Mouse (Mus musculus): ENCODE data around the gene Dusp7. TPM values are rescaled to one million over a fixed set of nuclear protein-coding genes. Genes with fewer than 3 reads are reported as not detected.

Gene Dusp7
- total RNA-seq, 2 experiments from 2014 or later = 16.4 to 24.1 TPM

DNA sequence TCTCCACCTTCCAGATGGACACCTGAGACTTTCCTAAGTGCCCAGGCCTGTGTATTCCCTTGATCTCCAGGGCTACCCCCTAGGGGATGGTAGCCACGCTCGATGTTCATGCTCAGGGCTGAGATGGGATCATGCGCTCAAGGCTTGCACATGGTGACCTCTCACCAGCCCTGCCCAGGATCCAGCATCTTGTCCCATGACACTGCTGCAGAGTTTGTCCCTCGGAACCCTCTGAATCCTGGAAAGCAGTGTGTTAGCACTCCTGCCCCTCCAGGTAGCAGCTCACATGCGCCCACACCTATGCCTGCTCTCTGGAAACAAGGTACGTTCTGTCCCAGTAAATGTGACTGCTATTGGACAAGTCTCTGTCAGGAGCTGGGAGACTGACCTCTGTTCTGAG lies 13.6 kb upstream of the Dusp7 start:
- DNase-seq = peak in 1 of 2 experiments; percentile 45

GRCm38 (mm10) chr9:106355217-106355974 lies 13.0 kb upstream of the Dusp7 start:
- no peak for DNase-seq

DNA sequence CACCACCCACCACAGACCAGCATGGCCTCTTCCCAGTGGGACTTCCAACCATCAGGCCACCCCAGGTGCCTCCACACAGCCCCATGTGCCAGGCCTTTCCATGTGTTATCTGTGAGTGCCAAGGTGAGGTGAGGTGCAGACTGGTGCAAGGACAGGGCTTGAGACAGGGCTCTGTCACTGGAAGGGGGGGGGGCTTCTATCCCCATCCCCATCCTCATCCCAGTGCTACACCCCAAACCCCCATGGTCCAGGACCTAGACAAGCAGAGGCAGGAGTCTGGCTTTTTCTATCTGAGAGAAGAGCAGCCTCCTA lies 12.5 kb upstream of the Dusp7 start:
- no peak for DNase-seq

- DNase-seq = peak in 1 of 2 experiments; percentile 38
These were observed 12.0 kb upstream of the Dusp7 start for GRCm38 (mm10) chr9:106356323-106356844.

DNA sequence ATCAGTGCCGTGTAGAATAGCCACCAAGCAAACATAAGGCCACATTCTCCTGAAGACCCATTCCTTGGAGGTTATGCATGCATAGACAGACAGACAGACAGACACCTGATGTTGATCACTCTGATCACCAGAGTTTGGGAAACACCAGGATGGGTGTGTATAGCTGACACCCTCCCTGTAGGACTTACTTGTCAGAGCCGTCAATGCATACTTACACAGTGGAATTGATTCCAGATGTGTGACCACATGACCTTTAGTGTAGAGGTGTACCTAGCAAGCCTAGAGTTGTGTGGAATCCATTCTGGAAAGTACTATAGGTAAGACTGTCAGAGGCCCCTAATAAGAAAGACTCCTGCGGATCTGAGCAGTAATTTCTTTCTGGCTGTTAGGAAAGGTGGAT lies 11.3 kb upstream of the Dusp7 start:
- DNase-seq = no peak

DNA sequence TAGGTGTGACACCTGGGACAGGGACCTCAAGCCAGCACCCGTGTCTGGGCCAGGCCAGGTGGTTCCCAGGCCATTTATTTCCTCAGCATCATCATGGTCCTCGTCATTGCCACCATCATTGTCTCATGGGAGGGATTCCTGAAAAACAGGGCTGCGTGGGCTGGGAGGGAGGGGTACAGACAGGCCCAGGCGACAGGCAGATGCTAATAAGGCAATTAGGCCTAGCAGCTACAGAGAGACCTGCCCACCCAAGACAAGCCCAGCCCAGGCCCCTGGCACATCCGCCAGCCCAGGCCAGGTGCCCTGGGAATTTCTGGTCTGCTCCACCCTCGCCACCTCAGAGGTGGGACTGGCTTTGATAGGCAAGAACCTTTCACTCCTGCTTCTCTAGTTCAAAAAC lies 9.1 kb upstream of the Dusp7 start:
- DNase-seq = no peak

DNA sequence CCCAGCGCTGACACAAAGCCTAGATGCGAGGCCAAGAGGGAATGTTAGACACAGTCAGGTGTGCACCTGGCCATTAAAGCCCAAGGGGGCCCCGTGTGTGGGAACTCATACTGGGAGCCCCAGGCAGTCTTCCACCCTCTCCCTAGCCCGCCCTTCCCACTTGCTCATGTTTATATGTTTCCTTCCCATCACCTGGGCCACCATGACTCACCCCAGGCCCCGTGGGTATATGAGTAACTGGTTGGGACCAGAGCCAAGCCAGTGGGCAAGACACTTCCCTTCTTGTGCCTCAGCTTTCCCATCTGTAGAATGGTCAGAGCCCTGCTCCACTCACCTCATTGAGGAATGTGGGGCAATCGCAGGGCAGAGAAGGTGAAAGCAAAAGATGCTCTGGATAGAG lies 7.3 kb upstream of the Dusp7 start:
- DNase-seq = no peak

- DNase-seq = no peak
These were observed 3.1 kb upstream of the Dusp7 start for GRCm38 (mm10) chr9:106365333-106365732.

DNA sequence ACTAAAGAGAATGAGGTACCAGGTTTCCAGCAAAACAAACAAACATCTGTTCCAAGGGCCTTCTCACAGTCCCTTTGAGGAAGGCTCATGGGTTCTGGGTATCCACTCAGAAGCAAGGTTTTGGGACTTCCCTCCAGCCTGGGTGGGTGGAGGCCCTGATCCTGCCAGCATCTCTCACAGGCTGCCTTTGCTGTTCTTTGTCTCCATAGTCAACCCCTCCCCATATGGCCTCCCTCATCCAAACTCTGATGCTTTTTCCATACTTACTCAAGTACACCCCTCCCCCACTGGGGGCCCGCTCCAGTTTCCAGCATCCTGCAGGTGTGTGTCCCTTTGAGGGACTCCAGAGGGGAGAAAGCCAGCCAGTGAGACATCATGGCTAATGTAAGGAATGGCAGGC lies 2.2 kb upstream of the Dusp7 start:
- DNase-seq = no peak

DNA sequence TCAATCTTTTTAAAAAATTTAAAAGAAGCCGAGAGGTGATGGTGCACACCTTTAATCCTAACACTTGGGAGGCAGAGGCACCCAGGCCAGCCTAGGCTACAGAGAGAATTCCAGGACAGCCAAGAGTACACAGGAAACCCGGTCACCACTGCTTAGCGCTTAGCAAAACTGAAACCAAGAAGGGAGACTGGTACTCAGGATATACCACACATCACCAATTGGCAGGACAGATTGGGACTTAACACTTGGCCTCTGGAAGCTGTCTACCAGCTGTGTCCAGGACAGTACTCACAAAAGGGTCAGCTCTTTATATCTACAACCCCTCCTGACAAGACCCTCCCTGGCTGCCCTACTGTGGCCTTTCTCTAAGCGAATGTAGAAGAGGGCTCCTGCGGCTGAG lies 1.4 kb upstream of the Dusp7 start:
- no peak for DNase-seq

DNA sequence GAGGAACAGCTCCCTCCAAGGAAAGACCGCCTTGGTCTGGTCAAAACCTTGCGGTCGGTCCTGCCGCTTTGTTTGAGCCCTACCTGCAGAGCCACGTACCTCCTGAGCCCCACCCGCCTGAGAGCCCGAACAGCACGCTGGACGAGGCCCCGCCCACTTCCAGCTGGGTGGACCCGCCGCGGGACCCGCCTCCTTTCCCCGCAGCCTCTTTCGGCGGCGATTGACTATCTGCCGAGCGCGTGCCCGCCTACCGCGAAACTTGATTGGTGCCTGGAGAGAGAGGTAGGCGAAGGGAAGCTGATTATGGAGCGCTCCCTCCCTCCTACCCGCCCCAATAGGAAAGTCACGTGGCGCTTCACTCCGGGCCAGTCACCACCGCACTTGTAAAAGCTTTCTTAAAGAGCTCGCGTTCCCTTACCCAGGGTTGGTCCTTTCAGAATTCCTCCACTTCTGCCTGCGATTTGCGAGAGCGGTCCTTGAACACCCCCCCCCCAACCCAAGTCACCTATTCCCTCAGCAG lies 780 bp upstream of the Dusp7 start:
- peak; percentile 99 for DNase-seq

- peak; percentile 58 to 74 for DNase-seq
These were observed 534 bp downstream of the Dusp7 start for GRCm38 (mm10) chr9:106368831-106369501.

DNA sequence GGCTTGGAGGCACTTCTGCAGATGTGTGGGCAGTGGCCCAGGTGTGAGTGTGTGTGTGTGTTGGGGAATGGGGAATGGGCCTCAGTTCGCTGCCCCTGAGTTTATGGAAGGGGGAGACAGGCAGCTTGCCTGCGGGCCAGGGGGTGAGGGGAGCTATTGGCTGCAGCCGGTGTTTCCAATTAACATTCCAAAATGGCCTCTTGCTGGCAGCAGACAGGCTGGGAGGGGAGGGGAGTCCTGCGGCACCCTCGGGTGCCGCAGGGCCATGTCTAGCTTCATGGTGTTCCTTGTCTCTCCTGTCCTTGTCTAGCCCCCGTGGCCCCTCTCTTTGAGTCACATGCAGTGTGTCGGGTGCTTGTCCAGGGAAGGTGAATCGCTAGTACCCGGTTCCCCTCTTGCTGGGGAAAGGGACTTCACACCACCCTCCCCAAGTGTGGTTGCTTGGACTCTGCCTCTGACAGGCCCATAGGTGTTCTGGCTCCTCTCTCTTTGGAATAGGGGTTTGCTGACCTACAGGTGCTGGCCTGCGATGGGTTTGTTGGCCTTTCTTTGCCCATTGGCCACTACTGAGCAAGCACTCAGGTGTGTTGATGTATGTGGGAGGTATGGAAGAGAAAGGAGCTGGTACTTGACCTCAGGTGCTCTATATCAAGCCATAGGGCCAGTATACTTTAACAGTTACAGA lies 1.5 kb downstream of the Dusp7 start:
- peak in 1 of 2 experiments; percentile 46 for DNase-seq

DNA sequence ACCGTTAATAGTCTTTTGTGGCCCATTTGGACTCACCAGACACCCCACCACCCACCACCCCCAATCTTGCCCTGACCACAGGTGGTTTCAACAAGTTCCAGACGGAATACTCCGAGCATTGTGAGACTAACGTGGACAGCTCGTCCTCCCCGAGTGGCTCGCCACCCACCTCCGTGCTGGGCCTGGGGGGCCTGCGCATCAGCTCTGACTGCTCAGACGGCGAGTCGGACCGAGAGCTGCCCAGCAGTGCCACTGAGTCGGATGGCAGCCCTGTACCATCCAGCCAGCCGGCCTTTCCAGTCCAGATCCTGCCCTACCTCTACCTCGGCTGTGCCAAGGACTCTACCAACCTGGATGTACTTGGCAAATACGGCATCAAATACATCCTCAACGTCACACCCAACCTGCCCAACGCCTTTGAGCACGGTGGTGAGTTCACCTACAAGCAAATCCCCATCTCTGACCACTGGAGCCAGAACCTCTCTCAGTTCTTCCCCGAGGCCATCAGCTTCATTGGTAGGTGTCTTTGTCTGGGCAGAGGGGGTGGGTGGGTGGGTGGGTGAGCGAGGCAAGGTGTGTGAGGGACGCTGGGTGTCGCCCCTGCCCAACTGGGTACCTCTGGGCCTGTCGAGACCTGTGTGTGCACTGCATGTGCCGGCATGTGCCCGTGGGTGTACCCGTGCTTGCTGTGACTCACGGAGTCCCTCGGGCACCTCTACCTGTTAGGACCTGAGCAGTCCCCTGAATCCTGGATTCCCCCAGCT lies 2.4 kb downstream of the Dusp7 start:
- no peak for DNase-seq

DNA sequence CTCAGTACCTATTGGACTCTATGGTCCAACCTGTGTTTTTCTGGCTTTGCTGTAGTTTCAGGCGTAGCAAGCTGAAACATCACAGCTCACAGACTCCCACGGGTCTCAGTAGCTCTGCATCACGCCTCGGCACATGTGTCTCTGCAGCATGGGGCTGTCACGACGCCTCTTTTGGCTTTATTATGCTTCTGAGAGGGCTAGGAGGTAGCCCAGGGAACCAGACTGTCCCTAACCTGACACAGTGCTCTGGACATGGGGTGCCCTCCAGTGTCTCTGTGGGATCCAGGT lies 2.9 kb downstream of the Dusp7 start:
- DNase-seq = no peak

- peak; percentile 78 to 88 for DNase-seq
These were observed 3.3 kb downstream of the Dusp7 start for GRCm38 (mm10) chr9:106371776-106372175.

GRCm38 (mm10) chr9:106372431-106373412 lies 4.3 kb downstream of the Dusp7 start:
- no peak for DNase-seq

GRCm38 (mm10) chr9:106373973-106374372 lies 5.5 kb downstream of the Dusp7 start:
- no peak for DNase-seq

- DNase-seq = peak; percentile 44 to 46
These were observed 8.8 kb downstream of the Dusp7 start for GRCm38 (mm10) chr9:106377247-106377646.

DNA sequence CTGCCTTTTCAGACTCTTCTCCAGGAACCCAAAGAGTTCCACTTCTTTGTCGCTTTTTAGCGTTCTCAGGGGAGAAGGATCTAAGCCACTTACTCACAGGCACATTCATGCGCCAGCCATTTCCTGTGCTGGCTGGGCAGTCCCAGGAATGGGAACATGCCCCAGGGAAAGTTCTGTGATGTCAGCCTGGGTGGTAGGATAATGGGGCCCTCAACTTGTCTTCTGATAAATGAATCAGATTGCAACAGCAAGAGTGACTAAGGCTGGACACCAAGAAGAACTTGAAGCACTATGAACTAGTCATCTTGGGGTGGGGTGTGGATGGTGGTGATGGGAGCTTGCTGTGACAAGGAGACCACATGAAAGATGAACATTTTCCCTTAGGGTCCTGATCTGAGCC lies 9.6 kb downstream of the Dusp7 start:
- DNase-seq = no peak

- no peak for DNase-seq
These were observed 10.3 kb downstream of the Dusp7 start for GRCm38 (mm10) chr9:106378753-106379152.
